Mouse (Mus musculus) ovary, postnatal 10 days (tissue): Measurements from ENCODE around the gene Kdm5b.

Source experiments
- DNase-seq: peaks from one replicate; pipeline ENCODE4 v3.0.0; 2022; ENCODE audit warnings: low spot score

Gene Kdm5b

GRCm38 (mm10) chr1:134646963-134647282, 87.0 kb downstream of the Kdm5b start:
- no peak for DNase-seq

- DNase-seq, result no peak
Measured at GRCm38 (mm10) chr1:134647591-134647990, 87.6 kb downstream of the Kdm5b start.

GRCm38 (mm10) chr1:134650816-134651215, 90.8 kb downstream of the Kdm5b start:
- no peak for DNase-seq

DNA sequence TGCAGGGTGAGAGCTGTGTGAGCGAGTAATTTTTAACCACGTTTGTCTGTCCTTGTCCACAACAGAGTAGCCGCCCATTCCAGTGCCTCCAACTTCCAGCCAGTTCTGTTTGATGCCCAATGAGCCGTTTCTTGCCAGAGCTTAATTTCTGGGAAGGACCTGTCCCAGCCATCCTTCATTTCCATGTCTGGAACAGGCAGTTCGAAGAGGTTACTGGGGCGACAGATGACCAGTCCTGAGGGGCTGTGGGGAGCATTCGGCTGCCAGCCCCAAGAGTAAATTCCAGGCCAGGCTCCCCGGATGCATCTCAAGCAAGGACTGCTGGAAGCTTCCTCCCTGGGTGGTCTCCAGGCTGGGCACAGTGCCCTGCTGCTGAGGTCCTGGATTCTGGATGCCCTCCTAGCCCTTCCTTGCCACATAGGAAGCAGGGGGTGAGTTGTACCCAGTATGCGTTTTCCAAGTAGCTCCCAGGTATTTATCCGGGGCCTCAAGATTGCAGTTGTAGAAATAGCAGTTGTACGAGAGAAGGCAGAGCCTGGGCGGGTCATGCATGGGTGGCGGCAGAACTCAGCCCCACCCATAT, 91.4 kb downstream of the Kdm5b start:
- no peak for DNase-seq

DNA sequence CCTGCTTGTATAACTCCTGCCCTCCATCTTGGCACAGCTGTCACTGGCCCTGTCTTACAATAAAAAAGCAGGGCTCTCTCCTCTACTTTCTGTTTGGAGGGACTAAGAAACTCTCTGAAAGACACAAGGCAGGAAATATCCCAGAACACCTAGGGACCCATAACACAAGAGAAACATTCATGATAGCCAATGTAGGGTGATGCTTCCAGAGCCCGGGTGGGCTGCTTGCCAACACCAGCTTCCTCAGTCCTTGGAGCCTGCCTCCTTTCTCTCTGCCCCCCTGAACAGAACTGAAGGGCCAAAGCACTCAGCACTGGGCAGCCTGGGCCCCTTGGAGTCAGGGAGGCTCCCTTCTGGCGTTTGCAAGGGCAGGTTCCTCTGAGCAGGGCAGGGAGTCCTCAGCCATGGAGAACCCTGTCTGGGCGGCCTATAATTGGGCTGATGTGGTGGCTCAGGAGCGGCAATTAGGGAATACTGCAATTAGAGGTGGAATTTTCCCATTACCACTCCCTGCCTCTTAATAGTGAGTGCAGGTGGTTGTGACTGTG, 92.0 kb downstream of the Kdm5b start:
- no peak for DNase-seq

GRCm38 (mm10) chr1:134653603-134654257, 93.8 kb downstream of the Kdm5b start:
- DNase-seq, result no peak

- no peak for DNase-seq
Measured at GRCm38 (mm10) chr1:134658841-134659240, 98.9 kb downstream of the Kdm5b start.

- DNase-seq, result no peak
Measured at GRCm38 (mm10) chr1:134660163-134660562, 100.2 kb downstream of the Kdm5b start.

DNA sequence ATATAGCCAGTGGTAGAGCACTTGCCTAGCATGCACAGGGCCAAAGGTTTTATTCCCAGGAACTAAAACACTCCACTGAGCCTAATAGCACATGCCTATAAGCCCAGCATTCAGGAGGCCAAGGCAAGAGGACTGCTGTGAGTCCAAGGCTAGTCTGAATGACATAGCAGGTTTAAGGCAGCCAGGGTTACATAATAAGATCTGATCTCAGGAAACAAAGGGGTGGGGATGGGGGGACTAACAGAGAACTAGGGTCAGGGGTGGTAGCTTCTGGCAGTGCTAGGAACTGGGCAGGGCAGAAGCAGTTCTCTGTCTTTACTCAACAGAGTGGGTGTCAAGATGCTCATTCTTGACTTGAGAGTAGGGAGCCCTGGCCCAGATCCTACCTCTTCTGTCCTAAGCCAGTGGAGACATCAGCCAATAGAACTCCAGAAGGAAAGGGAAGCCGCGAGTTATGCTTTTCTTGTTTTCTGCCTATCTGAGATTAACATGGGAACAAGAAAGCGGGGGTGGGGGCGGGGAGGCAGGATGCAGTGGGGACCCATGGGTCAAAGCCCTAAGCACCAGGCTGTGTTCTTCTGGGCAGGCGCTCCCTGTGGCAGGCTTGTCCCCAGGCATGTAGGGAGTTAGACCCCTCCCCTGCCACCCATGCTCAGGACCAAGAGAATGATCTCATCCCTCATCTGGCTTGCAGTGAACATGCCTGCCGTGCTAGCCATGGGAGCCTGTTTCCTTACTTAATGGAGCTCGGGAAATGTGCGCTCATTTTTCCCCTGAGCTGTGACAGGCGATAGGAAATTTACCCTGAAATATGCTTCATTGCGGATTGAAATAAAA, 111.5 kb downstream of the Kdm5b start:
- no peak for DNase-seq

DNA sequence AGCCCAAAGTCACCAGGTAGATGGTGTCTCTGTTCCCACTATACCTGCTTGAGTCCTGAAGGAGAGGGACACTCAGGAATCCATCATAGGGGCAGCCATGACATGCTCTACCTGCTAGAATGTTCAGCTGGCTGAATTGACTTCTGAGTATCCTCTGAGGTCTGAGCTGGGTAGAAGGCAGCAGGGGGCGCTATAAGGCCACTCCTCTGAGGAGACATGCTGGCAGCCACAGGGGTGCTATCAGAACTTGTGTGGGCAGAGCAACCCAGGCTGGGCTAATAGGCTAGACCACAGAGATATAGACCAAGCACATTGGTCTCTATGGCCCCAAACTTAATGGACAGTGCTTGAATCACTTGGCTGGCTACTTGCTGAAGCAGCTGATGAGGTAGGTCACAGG, 114.3 kb downstream of the Kdm5b start:
- DNase-seq, result no peak

GRCm38 (mm10) chr1:134679445-134679844, 119.5 kb downstream of the Kdm5b start:
- DNase-seq, result no peak

DNA sequence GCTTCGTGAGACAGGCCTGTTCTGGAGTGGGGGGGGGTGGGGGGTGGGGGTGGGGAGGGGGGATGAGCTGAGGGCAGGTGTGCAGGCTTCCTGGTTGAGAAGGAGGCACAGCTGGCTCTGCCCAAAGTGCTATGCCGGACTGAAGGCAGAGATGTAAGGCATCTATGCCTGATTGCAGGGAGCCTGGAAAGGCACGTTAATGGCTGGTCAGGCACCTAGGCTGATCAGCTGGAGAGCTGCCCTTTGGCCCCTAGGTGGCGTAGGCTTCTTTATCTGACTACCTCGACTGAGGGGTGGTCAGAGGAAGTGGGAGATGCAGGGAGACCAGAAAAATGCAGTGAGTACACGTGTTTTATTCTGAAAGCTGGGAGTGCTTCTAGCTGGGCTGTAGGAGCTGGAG, 120.6 kb downstream of the Kdm5b start:
- no peak for DNase-seq

DNA sequence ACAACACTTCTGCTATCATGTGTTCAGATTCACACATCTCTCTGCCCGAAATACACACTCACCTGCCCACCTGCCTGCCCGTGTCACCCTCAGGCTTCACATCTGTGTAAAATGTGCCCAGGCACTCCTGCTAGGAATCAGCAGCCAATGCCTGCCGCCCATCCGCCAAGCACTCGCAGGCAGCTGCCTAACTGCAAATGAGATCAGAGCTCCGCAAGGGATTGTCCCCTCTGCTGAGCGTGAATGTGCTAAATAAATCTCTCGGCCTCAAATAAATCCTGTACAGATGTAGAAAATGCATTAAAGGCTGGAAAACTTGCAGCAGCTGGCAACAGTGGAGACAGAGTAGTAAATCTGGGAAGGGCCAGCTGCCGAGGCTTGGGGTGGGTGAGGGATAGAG, 122.5 kb downstream of the Kdm5b start:
- no peak for DNase-seq
